Comparison of ENCODE assay signal across 15 mouse cellular contexts in genomic region chr11:22353962-22354621, GRCm38 (mm10). TPM values are rescaled to one million over a fixed set of nuclear protein-coding genes. Genes with fewer than 3 reads are reported as not detected.
DNase-seq lines count a peak whose midpoint lies in the region; ATAC-seq lines count a peak whose summit lies in the region.
"Had no signal": no experiment of that assay in that cellular context is flagged by ENCODE, and none has a peak within 500 bp of the region (broad histone marks: within the 10 kb centered on the region; RNA-seq: fewer than 3 reads in every experiment).

No protein-coding gene starts in this region.

- intact Hi-C loops in left cerebral cortex, postnatal 25 days (cut with DNase I) = loop anchor here (5.0 kb wide), 1 partner anchor 67 kb away; no protein-coding TSS in a partner anchor

- no peak for DNase-seq in frontal cortex, postnatal 10 days (ENCODE audit: low spot score in 2 of 2)
- peak; percentile 16 to 69 for DNase-seq in left cerebral cortex, postnatal 25 days (ENCODE audit: low spot score in 2 of 2)
- no peak for DNase-seq in left cerebral cortex, adult 11 months (ENCODE audit: low spot score)
- no peak for DNase-seq in layer of hippocampus, adult 11-12 months (ENCODE audit: low spot score)
- DNase-seq: adrenal gland, adult 2 months; adrenal gland, postnatal 10 days; adrenal gland, postnatal 25 days; cerebellum, adult 11-12 months; cerebellum, adult 2 months; cerebellum, adult 9-10 months; cerebellum, postnatal 10 days; cerebellum, postnatal 25 days had no signal

- ATAC-seq in frontal cortex, adult (ENCODE audit: low TSS enrichment) = peak; percentile 95
- ATAC-seq: forebrain, embryonic 13.5 days; forebrain, embryonic 16.5 days had no signal

RNA-seq across cellular contexts. Expression of gene Ehbp1, which starts 12.0 kb away (rescaled TPM):
- total RNA-seq in left cerebral cortex, postnatal 25 days (2021) = 10 to 100 TPM; 52.6 to 57.5 TPM

Comparison
In these comparisons a context has a peak if more than half of its experiments do, and no peak if none do; other contexts are left out.
1. DNase-seq: peak in left cerebral cortex, postnatal 25 days (2 of 2); none in frontal cortex, postnatal 10 days (0 of 2), left cerebral cortex, adult 11 months (single experiment) and layer of hippocampus, adult 11-12 months (single experiment).